Mouse (Mus musculus) liver, embryonic 14 days (tissue): ENCODE data around the gene Etv4. TPM values are rescaled to one million over a fixed set of nuclear protein-coding genes. Genes with fewer than 3 reads are reported as not detected.

Experiments
- polyA plus RNA-seq: library from polyadenylated mRNA; depleted of rRNA; stranded (reverse); fragments of >200 nt; gene quantifications from 2 replicates; pipeline ENCODE4 v1.2.3, GENCODE M21; 2012; rRNA removed

Gene Etv4
- polyA plus RNA-seq, result 0.37 and 0.40 TPM in 2 replicates

DNA sequence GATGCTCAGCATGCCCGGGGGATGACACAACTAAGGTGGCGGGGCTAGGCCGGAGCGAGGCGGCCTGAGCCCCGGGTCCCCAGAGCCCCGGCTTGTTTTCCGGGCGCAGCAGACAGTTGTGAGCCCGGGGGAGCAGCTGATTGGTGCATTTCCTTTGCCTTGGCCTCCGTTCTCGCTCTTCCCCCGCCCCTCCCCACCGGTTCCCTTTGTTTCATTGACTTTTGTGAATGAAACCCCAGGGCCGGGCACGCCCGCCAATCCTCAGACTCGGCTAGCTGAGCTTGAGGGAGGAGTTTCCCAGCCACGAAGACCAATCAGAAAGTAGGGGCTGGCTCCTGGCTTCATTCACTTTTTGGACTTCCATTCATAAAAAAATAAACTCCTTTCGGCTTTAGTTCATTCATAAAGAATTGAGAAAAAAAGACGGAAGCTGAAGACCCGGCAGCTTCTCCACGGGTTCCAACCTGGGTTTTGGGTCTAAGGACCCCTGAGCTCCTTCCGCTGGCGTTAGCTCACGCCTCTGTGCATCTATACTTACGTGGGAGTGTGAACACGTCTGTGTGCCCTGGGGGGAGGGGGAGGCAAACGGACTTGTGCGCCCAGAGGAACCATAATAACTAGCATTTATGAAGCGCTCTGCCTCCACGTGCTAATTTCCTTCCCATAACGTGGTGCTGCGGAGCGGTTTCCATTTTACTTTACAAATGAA, at the start of gene Etv4:
TSS of gene Etv4 (minus strand) at position 229 of the 709 bp plus-strand sequence.

GRCm38 (mm10) chr11:101732518-101733440, 52.4 kb downstream of the Etv4 start, which contains the start of gene Dhx8:
Dhx8 (plus strand) TSS chr11:101732919.

Other genes with a start within 250 kb of the Etv4 start
- 9.0 and 10.8 TPM in 2 replicates for gene Brca1, start 233.4 kb downstream of the Etv4 start, polyA plus RNA-seq
- gene Nbr1, start 233.2 kb downstream of the Etv4 start, polyA plus RNA-seq, result 24.0 and 27.6 TPM in 2 replicates
- gene Tmem106a, start 203.1 kb downstream of the Etv4 start, polyA plus RNA-seq, result 4.8 and 7.8 TPM in 2 replicates
- not detected in 2 replicates for gene Gm11634, start 186.1 kb downstream of the Etv4 start, polyA plus RNA-seq
- gene Rdm1, start 158.2 kb downstream of the Etv4 start, polyA plus RNA-seq, result 4.7 and 5.6 TPM in 2 replicates
- 0.89 and 1.2 TPM in 2 replicates for gene Arl4d, start 119.8 kb downstream of the Etv4 start, polyA plus RNA-seq
- gene Dhx8, start 52.5 kb downstream of the Etv4 start, polyA plus RNA-seq, result 8.7 and 10.0 TPM in 2 replicates
- gene Meox1, start 109.0 kb upstream of the Etv4 start, polyA plus RNA-seq, result 0.33 and 0.66 TPM in 2 replicates
- 0.07 and 0.09 TPM in 2 replicates for gene Sost, start 181.6 kb upstream of the Etv4 start, polyA plus RNA-seq
- not detected in 2 replicates for gene Cfap97d1, start 198.9 kb upstream of the Etv4 start, polyA plus RNA-seq
- 4.1 and 4.3 TPM in 2 replicates for gene Dusp3, start 201.6 kb upstream of the Etv4 start, polyA plus RNA-seq
- gene Mpp3, start 243.1 kb upstream of the Etv4 start, polyA plus RNA-seq, result 0.27 and 0.40 TPM in 2 replicates